Mouse (Mus musculus): ENCODE measurements around the gene Gm9936.

GRCm38 (mm10) chr5:114816599-114816998 lies 41.9 kb downstream of the Gm9936 start:
- no peak for TF ChIP-seq CTCF (IDR thresholded peaks at IDR 0.05 in 2 of 3, conservative IDR thresholded peaks at IDR 0.05 in 1 of 3; ENCODE audit: control insufficient read depth in 1 of 3, insufficient read depth in 1 of 3, low read depth in 2 of 3, low read length in 3 of 3, poor library complexity in 1 of 3, severe bottlenecking in 1 of 3)
- TF ChIP-seq NRF1 (IDR thresholded peaks at IDR 0.05; ENCODE audit: insufficient read depth, low read depth, low read length, poor library complexity, severe bottlenecking) = no peak
- no peak for TF ChIP-seq GATA1 (IDR thresholded peaks at IDR 0.05; ENCODE audit: low read depth, low read length)
- no peak for TF ChIP-seq TBP (IDR thresholded peaks at IDR 0.05; ENCODE audit: low read depth, low read length)
- no peak for TF ChIP-seq HCFC1 (IDR thresholded peaks at IDR 0.05; ENCODE audit: low read depth, low read length)
- no peak for TF ChIP-seq EP300 (IDR thresholded peaks at IDR 0.05; ENCODE audit: low read depth in 1 of 2, low read length in 2 of 2)
- no peak for TF ChIP-seq ZC3H11A (IDR thresholded peaks at IDR 0.05; ENCODE audit: low read depth, low read length)
- TF ChIP-seq TCF12 (IDR thresholded peaks at IDR 0.05; ENCODE audit: low read depth, low read length) = no peak
- TF ChIP-seq NELFE (IDR thresholded peaks at IDR 0.05; ENCODE audit: low read depth, low read length) = no peak
- no peak for TF ChIP-seq BHLHE40 (IDR thresholded peaks at IDR 0.05; ENCODE audit: borderline replicate concordance, low read depth, low read length)
- no peak for TF ChIP-seq POLR2A (IDR thresholded peaks at IDR 0.05; ENCODE audit: control insufficient read depth in 1 of 2, insufficient read depth in 1 of 2, low read depth in 1 of 2, low read length in 2 of 2, poor library complexity in 1 of 2)

Data from MEL (cell line).